Mouse (Mus musculus): ENCODE results near the gene Fzd4. TPM values are rescaled to one million over a fixed set of nuclear protein-coding genes. Genes with fewer than 3 reads are reported as not detected.

The Fzd4 gene
- polyA plus RNA-seq, 1 experiment from 2014 or later, result 5.0 TPM

GRCm38 (mm10) chr7:89445137-89445536 is 41.0 kb downstream of the Fzd4 start:
- Histone ChIP-seq H3K9ac (ENCODE audit: low read length) (no peak overlapping the region), H3K36me3 (ENCODE audit: control insufficient read depth, insufficient read depth, low read length) (no peaks in the 10 kb centered on the region), H3K4me2 (ENCODE audit: low read depth, low read length, severe bottlenecking) (no peak overlapping the region), H3K27ac (ENCODE audit: low read depth, low read length) (no peak overlapping the region), H3K9me3 (ENCODE audit: control insufficient read depth, low read length) (no peaks in the 10 kb centered on the region), H3K27me3 (ENCODE audit: control insufficient read depth, insufficient read depth, low read length) (no peaks in the 10 kb centered on the region), H3K4me3 (ENCODE audit: low read depth, low read length) (no peak overlapping the region), H3K4me1 (replicated peaks; ENCODE audit: control insufficient read depth, insufficient read depth, low read length) (no peaks in the 10 kb centered on the region)
- 90% methylated on average over 4 of the region's 4 CpGs for WGBS
- DNase-seq (ENCODE audit: low spot score) (no peak), ATAC-seq (replicated peaks; ENCODE audit: low FRiP score) (no peak)

- no peak for ATAC-seq (replicated peaks; ENCODE audit: low FRiP score)
- Histone ChIP-seq H3K4me3 (ENCODE audit: low read depth, low read length) (no peak overlapping the region), H3K9me3 (ENCODE audit: control insufficient read depth, low read length) (no peaks in the 10 kb centered on the region), H3K4me2 (ENCODE audit: low read depth, low read length, severe bottlenecking) (no peak overlapping the region), H3K27me3 (ENCODE audit: control insufficient read depth, insufficient read depth, low read length) (no peaks in the 10 kb centered on the region), H3K4me1 (replicated peaks; ENCODE audit: control insufficient read depth, insufficient read depth, low read length) (no peaks in the 10 kb centered on the region), H3K9ac (ENCODE audit: low read length) (no peak overlapping the region), H3K36me3 (ENCODE audit: control insufficient read depth, insufficient read depth, low read length) (no peaks in the 10 kb centered on the region), H3K27ac (ENCODE audit: low read depth, low read length) (no peak overlapping the region)
- WGBS, result 66% methylated on average over 2 of the region's 2 CpGs
- no peak for DNase-seq (ENCODE audit: low spot score)
These were observed 46.2 kb downstream of the Fzd4 start for GRCm38 (mm10) chr7:89450312-89450711.

DNA sequence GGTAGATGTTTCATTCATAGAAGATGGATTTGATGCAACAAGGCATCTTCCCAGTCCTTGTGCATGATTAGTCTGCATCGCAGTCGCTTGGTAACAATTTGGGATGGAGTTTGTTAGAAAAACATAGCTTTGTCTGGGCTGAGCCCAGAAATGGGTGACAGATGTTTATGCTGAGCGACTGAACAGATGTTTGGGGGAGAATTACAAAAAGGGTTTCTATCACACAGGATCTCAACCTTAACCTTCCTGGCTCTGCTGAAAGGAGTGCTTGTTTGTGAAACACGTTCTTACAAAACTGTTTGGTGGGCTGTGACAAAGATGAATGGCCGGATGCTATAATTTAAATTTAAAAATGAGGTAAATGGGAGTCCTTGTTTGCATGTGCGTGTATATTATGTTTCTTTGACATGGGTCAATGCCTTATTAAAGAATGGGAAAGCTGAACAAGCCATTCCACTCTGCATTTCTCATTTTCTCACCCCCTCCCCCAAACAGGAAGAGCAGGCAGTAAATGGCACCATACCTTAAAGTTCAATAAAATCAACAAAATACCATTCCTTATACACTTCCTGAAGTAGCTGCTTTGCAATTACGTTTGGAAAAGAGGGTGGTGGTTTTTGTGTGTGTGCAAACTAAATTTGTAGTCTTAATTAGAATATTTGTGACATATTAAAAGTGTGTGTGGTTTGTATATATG is 52.4 kb downstream of the Fzd4 start:
- 51% methylated on average over 7 of the region's 7 CpGs for WGBS
- ATAC-seq (replicated peaks; ENCODE audit: low FRiP score) (peak; percentile 49), DNase-seq (ENCODE audit: low spot score) (no peak)
- Histone ChIP-seq H3K4me1 (replicated peaks; ENCODE audit: control insufficient read depth, insufficient read depth, low read length) (no peaks in the 10 kb centered on the region), H3K27me3 (ENCODE audit: control insufficient read depth, insufficient read depth, low read length) (no peaks in the 10 kb centered on the region), H3K4me2 (ENCODE audit: low read depth, low read length, severe bottlenecking) (no peak overlapping the region), H3K27ac (ENCODE audit: low read depth, low read length) (no peak overlapping the region), H3K4me3 (ENCODE audit: low read depth, low read length) (no peak overlapping the region), H3K9ac (ENCODE audit: low read length) (no peak overlapping the region), H3K36me3 (ENCODE audit: control insufficient read depth, insufficient read depth, low read length) (no peaks in the 10 kb centered on the region), H3K9me3 (ENCODE audit: control insufficient read depth, low read length) (no peaks in the 10 kb centered on the region)

DNA sequence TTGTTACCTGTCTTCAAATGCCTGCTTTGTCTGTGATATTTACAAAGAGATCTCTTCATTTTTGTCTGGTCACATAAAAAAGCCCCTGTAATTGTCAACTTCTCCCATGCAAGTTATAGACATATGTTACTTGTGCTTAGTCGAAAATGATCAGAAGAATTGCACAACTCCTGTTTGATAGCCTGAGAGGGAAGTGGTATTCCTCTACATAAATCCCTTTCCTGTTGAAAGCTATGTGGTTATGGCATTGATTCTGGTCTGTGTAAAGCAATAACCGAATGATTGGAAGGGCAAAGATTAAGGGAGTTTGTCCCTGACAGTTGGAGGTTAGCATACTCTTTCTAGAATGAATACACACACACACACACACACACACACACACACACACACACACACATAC is 55.5 kb downstream of the Fzd4 start:
- no peak overlapping the region for H3K4me3 ChIP-seq (ENCODE audit: low read depth, low read length)
- no peaks in the 10 kb centered on the region for H3K27me3 ChIP-seq (ENCODE audit: control insufficient read depth, insufficient read depth, low read length)
- H3K4me1 ChIP-seq (replicated peaks; ENCODE audit: control insufficient read depth, insufficient read depth, low read length), result 0 out of 2 replicates have a peak, but pooled peaks cover 2% of the 10 kb centered on the region
- no peaks in the 10 kb centered on the region for H3K36me3 ChIP-seq (ENCODE audit: control insufficient read depth, insufficient read depth, low read length)
- no peak overlapping the region for H3K27ac ChIP-seq (ENCODE audit: low read depth, low read length)
- H3K4me2 ChIP-seq (ENCODE audit: low read depth, low read length, severe bottlenecking), result no peak overlapping the region
- WGBS, result 75% methylated on average over 2 of the region's 2 CpGs
- ATAC-seq (replicated peaks; ENCODE audit: low FRiP score) (no peak), DNase-seq (ENCODE audit: low spot score) (no peak)
- no peak overlapping the region for H3K9ac ChIP-seq (ENCODE audit: low read length)
- no peaks in the 10 kb centered on the region for H3K9me3 ChIP-seq (ENCODE audit: control insufficient read depth, low read length)

DNA sequence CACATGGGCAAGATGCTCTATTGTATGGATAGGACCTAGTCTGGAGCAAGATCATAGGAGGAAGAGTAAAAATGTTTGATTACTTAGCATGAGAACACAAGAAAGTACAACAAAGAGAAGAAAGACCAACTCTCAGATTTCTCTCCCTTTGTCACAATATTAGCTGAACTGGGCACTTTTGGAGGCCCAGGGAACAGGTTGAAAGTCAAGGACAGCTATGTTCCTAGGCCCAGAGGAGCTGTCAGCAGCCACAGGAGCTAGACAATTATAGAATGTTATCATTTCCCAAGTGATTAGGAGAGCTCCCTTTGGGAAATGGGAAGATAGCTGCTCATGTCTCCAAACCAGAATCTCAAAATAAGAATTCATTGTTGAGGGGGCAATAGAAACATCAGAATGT is 56.8 kb downstream of the Fzd4 start:
- no peak for DNase-seq (ENCODE audit: low spot score)
- no peak overlapping the region for H3K27ac ChIP-seq (ENCODE audit: low read depth, low read length)
- no peaks in the 10 kb centered on the region for H3K9me3 ChIP-seq (ENCODE audit: control insufficient read depth, low read length)
- no peak overlapping the region for H3K9ac ChIP-seq (ENCODE audit: low read length)
- no peak for ATAC-seq (replicated peaks; ENCODE audit: low FRiP score)
- 0 out of 2 replicates have a peak, but pooled peaks cover 2% of the 10 kb centered on the region for H3K4me1 ChIP-seq (replicated peaks; ENCODE audit: control insufficient read depth, insufficient read depth, low read length)
- no peaks in the 10 kb centered on the region for H3K27me3 ChIP-seq (ENCODE audit: control insufficient read depth, insufficient read depth, low read length)
- H3K4me3 ChIP-seq (ENCODE audit: low read depth, low read length), result no peak overlapping the region
- H3K4me2 ChIP-seq (ENCODE audit: low read depth, low read length, severe bottlenecking), result no peak overlapping the region
- H3K36me3 ChIP-seq (ENCODE audit: control insufficient read depth, insufficient read depth, low read length), result no peaks in the 10 kb centered on the region

DNA sequence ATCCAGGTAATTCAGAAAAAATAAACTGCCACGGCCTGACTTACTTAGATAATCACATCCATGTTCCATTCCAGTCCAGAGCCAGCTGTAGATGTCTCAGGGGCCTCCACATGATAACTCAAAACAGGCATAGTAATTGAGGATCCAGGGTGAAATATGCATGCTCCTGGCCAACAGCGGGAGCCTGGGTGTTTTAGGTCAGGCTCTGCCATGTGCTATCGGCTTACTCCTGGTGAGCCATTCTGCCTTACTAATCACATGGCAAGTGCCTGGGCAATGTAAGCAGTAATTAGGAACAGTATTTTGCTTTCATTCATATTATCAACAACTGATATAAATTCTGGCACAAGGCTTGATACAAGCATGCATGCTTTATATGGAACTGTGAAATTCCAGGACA is 57.2 kb downstream of the Fzd4 start:
- H3K9ac ChIP-seq (ENCODE audit: low read length), result no peak overlapping the region
- no peaks in the 10 kb centered on the region for H3K9me3 ChIP-seq (ENCODE audit: control insufficient read depth, low read length)
- 0 out of 2 replicates have a peak, but pooled peaks cover 2% of the 10 kb centered on the region for H3K4me1 ChIP-seq (replicated peaks; ENCODE audit: control insufficient read depth, insufficient read depth, low read length)
- H3K4me2 ChIP-seq (ENCODE audit: low read depth, low read length, severe bottlenecking), result no peak overlapping the region
- ATAC-seq (replicated peaks; ENCODE audit: low FRiP score) (no peak), DNase-seq (ENCODE audit: low spot score) (no peak)
- H3K27ac ChIP-seq (ENCODE audit: low read depth, low read length), result no peak overlapping the region
- no peaks in the 10 kb centered on the region for H3K27me3 ChIP-seq (ENCODE audit: control insufficient read depth, insufficient read depth, low read length)
- 74% methylated on average over 3 of the region's 3 CpGs for WGBS
- H3K36me3 ChIP-seq (ENCODE audit: control insufficient read depth, insufficient read depth, low read length), result no peaks in the 10 kb centered on the region
- no peak overlapping the region for H3K4me3 ChIP-seq (ENCODE audit: low read depth, low read length)

Other genes starting within 250 kb of the Fzd4 start
- gene Tmem135, start 133 bp upstream of the Fzd4 start, polyA plus RNA-seq (2014; fragmentation: Nextera tagmentation; extraction: Ambion mirVana), result 13.9 and 16.2 TPM in 2 replicates
- gene Prss23, start 122.8 kb downstream of the Fzd4 start, polyA plus RNA-seq (2014; fragmentation: Nextera tagmentation; extraction: Ambion mirVana), result 31.7 and 32.3 TPM in 2 replicates
- gene Me3, start 228.0 kb downstream of the Fzd4 start, polyA plus RNA-seq (2014; fragmentation: Nextera tagmentation; extraction: Ambion mirVana), result 0.90 and 1.1 TPM in 2 replicates